Mouse (Mus musculus) left cerebral cortex, adult 11 months (tissue): ENCODE data around the gene Cd160.
A peak's percentile ranks its signal among the peaks of the same experiment; 100 is the strongest.

Experiments
- DNase-seq: peaks from one replicate; pipeline ENCODE4 v3.0.0; 2022; ENCODE audit warnings: low spot score

Gene Cd160

DNA sequence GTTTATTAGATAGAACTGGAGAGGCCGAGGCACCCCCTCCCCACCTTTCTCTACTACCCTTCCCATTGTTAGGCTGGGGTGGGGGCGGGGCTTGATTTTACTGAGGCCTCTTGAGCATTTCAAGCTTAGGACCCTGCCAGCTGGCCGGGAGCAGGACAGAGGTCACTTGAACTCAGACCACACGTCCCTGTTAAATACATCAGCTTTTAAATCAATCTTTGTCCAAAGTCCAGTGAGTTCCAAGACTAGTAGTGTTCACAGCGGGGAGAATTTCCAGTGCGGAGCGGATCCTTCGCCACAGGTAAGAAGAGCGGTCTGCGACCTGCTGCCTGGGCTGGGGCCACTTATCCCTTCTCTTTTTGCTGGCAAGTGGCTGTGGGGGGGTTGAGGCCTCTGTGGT, 705 bp upstream of the Cd160 start:
- no peak for DNase-seq

DNA sequence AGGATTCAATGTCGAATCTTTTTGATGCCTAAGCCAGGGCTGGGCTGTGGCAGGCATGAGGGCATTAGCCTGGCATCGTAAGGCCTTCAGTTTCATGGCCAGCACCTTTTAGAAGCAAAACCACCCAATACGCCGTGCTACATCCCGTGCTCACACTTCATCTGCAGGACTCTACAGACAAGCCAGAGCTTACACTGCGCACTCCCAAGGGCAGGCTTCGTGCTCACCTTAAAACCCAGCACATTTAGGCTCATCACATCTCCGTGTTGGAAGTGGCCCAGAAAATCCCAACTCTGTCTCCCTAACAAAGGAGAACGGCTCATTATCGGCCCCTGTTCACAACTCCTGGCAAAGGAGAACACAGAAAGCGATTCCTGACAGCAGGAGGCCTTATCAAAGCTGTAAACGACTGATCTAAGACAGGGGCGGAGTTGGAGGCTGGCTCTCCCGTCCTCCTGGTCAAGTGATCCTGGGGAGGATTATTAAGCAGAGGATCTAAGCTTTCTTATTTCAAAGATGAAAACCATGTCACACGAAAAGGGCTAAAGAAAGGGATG, 765 bp downstream of the Cd160 start:
- no peak for DNase-seq

DNA sequence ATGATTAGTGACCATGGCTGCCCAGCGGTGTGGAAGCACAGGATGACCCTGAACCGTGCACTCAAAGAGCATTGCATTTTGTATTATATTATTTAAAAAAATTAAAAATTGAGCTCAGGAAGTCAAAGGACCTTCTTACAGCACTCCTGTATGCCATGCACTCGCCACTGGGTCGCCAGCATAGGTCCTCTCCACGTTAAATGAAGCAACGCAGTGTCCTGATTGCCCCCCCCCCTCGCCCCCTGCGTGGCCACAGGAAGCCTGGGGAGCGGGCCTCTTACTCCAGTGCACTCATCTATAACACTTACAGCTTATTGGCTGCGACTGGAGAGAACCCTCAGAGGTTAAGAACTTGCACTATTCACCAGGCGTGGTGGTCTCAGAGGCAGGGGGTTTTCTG, 3.9 kb downstream of the Cd160 start:
- DNase-seq: no peak

DNA sequence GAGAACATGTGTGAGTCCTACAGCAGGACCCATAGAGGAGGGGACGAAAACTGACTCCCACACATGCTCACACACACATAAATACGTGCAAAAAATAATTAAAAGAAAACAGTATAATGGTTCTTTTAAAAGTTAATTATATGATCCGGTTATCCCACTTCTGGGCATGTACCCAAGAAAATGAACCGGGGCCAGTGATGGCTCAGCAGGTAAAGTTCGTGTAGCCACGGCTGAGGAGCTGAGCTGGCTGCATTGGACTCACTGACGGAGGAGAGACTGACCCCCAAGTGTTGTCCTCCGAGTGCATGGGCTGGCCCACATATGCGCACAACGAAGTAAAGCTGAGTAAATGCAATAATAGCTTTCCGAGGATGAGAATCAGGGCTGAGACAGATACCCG, 4.5 kb downstream of the Cd160 start:
- no peak for DNase-seq

DNA sequence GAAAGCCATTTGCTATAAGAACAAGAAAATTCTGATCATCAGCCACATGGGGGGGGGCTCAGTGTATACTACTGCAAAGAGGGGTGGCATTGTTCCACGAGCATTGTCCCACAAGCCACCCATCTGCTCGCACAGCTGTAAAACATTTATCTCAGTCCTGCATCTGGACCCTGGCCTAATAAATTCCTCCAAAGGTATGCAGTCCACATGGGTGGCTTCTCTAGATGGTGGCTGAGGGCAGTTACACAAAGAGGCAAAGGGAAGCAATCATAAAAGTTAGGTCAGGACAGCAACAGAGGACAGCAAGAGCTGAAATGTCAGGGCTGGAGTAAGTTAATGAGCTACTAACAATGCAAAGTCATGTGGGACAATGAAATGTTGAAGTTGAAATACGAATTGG, 5.5 kb downstream of the Cd160 start:
- no peak for DNase-seq

GRCm38 (mm10) chr3:96821581-96821980, 7.6 kb downstream of the Cd160 start:
- DNase-seq: no peak

GRCm38 (mm10) chr3:96820116-96820915, 8.8 kb downstream of the Cd160 start:
- no peak for DNase-seq

DNA sequence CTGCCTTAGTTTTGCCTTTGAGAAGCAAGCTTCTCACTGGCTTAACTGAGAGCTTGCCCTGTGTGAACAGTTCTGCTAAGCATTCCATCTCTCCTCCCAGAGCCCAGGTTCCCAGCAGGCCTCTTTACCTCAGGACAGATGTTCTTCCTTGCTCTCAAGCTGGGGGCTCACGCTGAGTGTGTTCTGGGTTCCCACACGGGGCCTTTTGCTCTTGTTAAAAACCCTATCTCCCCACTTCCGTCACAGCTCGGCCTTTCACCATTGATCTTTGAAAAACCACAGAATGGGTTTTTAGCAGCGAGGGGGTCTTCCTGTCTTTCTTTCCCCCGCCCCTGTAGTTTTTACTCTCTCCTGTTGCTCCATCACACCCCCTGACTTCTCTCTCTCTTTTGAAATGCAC, 14.8 kb downstream of the Cd160 start:
- no peak for DNase-seq

GRCm38 (mm10) chr3:96813591-96814244, 15.4 kb downstream of the Cd160 start:
- no peak for DNase-seq

DNA sequence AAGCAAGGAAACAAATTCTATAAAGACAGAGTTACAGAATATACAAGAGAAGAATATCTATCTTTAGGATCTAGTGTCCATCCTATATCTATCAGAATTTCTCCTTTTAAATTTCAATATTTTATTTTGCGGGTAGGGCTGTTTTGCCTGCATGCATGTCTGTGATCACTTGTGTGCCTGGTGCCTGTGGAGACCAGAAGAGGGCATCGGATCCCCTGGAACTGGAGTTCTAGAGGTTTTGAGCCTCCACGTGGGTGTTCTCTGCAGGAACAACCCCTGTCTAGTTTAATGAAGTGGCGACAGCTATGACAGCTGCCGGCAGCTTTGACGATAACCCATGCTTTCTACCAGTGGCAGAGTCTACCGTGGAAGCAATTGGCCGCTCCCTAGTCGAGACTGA, 16.0 kb downstream of the Cd160 start:
- DNase-seq: peak; percentile 17

DNA sequence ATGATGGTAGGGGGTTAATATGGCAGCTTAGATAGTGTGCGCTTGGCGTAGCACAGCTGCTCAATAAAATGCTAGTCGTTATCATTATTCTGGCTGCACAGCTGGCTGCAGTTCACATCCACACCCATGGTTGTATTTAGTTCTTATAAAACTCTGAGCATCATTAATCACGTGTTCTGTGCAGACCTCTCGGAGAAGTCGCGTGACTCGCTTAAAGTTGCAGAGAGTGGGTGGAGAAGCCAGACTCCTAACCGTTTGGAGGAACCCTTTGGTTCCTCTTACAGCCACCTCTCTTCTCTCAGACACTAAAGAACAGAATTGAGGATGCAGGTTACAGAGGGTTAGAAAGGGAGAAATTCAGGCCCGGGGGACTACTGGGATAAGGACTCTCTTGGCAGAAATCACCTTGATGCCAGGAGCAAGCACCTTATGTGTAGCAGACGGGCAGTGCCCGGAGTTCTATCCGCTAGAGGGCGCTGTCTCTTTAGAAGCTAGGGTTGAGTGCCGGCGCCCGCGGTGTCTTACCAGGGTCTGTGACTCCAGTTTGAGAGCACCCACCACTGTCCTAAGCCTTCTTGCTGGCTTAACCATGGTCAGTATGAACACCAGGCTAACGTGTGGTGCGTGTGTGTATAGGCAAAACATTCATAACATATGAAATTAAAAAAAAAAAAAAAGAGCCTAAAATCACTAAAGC, 16.6 kb downstream of the Cd160 start:
- peak; percentile 53 for DNase-seq

GRCm38 (mm10) chr3:96811232-96811631, 17.9 kb downstream of the Cd160 start:
- DNase-seq: no peak

DNA sequence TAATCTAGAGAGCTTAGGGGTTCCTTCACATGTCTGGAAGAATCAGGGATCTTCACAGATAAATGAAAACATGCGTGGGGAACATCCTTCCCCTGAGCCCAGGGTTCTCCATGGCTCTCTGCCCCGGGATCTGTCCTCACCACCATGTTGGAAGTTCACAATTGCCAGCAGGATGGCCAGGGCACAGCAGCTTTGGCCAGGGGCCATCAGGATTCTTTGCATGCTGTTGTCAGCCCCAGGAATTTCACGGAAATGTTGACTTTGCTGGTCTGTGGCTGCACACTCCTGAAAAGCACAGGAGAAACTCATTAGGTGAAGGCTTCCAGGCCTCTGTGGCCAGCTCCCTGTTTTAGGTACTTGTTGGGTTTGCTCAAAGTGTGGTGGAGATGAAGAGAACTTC, 20.5 kb downstream of the Cd160 start:
- DNase-seq: no peak

- DNase-seq: no peak
Measured at GRCm38 (mm10) chr3:96808136-96808535, 21.0 kb downstream of the Cd160 start.

DNA sequence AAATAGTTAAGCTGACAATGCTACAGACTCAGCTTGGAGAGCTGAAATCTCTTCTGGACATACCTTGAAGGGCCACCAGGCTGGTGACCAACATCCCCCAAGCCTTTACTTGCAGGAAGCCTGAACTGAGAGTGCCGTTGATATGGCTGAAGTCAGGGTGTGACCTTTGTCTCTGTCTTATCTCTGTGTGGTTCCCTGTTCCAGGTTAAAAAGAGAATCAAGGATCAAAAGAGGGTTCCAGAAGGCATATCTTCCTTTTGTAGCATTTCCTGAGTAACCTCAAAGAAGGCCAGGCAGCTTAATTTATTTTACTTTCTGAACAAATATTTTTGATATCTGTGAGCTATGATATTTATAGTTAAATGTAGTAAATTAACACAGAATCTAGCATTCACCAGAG, 26.9 kb downstream of the Cd160 start:
- no peak for DNase-seq

- DNase-seq: no peak
Measured at GRCm38 (mm10) chr3:96800254-96800653, 28.9 kb downstream of the Cd160 start.

DNA sequence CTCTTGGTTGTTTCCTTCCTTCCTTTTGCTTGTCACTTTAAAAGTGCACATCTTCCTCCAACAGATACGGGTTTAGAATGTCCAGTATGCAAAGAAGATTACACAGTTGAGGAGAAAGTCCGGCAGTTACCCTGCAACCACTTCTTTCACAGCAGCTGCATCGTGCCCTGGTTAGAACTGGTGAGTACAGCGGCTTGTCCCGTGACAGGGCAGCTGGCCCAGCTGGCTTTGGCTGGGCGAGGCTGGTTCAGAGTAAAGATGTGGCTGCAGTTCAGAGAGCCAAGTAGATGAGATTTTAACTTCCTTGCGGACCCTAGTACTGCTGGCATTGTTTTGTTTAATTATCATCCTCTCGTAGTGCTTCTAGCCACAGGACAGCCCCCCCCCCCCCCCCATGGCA, 40.6 kb downstream of the Cd160 start:
- no peak for DNase-seq

DNA sequence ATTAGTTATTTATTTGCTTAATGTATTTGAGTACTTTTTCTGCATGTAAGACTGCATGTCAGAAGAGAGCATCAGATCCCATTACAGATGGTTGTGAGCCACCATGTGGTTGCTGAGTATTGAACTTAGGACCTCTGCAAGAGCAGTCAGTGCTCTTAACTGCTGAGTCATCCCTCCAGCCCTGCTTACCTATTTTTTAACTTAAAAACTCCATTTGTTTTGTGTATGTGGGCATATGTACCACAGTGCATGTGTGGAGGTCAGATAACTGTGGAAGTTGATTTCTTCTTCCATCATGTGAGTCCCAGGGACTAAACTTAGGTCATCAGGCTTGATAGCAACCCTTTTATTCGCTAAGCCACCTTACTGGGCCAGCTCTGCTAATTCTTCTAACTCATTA, 41.4 kb downstream of the Cd160 start:
- DNase-seq: no peak

GRCm38 (mm10) chr3:96782236-96782635, 46.9 kb downstream of the Cd160 start:
- DNase-seq: no peak

DNA sequence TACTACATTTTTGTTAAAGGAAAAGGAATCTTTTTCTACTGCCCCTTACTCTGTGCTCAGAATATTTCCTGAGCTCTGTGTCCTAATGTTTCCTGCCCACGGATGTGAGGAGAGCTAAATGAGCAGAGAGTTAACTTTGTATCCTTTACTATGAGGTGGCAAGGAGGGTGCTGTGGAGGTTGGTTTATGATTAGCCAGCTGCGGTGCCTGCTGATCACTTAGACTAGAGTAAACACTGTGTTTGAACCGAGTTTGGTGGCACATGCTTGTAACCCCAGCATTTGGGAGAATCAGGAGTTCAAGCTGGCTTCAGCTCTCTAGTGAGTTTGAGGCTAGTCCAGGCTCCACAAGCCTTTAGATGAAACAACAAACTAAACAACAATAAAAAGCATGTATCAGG, 52.0 kb downstream of the Cd160 start:
- DNase-seq: no peak

GRCm38 (mm10) chr3:96772949-96773348, 56.2 kb downstream of the Cd160 start:
- no peak for DNase-seq

DNA sequence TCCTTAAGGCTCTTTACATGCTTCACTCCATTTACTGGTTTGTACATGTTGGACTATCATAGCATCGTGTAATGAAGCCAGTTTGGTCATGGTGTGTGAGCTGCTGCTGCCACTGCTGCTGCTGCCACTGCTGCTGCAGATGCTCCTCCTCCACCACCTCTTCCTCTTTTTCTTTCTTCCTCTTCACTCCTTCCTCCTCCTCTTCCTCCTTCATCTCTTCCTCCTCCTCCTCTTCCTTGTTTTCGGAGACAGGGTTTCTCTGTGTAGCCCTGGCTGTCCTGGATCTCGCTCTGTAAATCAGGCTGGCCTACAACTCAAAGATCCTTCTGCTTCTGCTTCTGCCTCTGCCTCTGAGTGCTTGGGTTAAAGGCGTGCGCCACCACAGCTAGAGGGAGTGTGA, 59.2 kb downstream of the Cd160 start:
- DNase-seq: no peak

DNA sequence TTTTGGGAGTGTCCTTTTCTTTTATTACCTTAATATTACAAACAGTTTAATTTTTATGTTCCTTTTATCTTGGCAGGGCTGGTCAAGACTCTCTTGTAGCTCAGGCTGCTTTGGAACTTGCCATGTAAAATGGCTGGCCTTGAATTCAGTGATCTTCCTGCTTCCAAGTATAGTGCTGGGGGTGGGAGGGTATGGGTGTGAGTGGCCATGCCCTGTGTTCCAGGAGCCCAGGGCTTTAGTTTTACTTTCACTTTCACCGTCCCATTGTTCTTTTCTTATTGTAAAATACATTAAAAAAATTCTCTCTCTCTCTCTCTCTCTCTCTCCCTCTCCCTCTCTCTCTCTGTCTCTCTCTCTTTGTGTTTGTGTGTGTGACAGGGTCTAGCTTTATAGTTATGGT, 64.6 kb downstream of the Cd160 start:
- no peak for DNase-seq
